Mouse (Mus musculus) E14TG2a.4 (cell line): ENCODE measurements at regions not wholly inside any gene's neighbourhood (a gene's known extent, or its start where the extent isn't known, plus 50 kb on each side); places are given as distances from the start of the nearest gene placed in this dataset.

ENCODE experiments used
- CTCF ChIP-seq: conservative IDR thresholded peaks from 2 replicates; pipeline ENCODE4 v1.5.1; 2014; ENCODE audit warnings: low read length
- POU5F1 ChIP-seq: IDR thresholded peaks from 2 replicates; pipeline ENCODE4 v1.6.1; 2014; ENCODE audit warnings: low read length, borderline replicate concordance

DNA sequence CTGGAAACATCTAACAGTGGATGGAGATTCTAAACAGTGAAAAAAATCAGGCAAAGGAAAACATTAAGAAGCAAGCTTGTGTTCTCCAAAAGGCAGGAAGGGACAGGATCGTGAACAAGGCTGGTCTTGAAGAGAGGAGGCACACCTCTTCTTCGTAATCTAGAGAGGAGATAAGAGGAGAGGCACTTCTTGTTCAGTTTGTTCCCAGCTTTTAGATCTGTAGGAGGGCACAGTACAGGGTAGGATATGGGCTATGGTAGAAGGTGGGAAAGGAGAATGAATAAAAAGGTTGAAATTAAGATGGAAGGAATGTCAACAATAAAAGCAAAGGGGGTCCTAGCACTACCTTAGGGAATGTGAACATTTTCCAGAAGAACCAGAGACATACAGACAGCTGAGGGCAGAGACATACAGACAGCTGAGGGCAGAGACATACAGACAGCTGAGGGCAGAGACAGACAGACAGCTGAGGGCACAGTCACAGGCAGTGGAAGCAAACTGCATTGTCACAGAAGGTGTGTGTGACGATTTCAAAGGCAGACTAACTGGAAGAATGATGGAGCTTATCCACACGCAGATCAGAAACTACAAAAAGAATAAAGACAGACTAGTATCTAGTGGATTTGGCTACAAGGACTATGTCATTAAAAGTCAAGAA is 50.6 kb upstream of the Gm47985 start:
- no peak for TF ChIP-seq CTCF
- TF ChIP-seq POU5F1 = no peak
